Mouse (Mus musculus) megakaryocyte, embryonic 14.5 days (primary cell): Measurements from ENCODE around the gene Xpr1.

Experiments used
- FLI1 ChIP-seq: IDR thresholded peaks from 2 replicates; pipeline ENCODE4 v1.6.1; 2012; ENCODE audit warnings: low read length, inconsistent platforms, mixed read lengths
- GATA1 ChIP-seq: IDR thresholded peaks from 3 replicates; pipeline ENCODE4 v1.6.1; 2012; ENCODE audit warnings: mixed read lengths, low read length, inconsistent platforms, borderline replicate concordance

DNA sequence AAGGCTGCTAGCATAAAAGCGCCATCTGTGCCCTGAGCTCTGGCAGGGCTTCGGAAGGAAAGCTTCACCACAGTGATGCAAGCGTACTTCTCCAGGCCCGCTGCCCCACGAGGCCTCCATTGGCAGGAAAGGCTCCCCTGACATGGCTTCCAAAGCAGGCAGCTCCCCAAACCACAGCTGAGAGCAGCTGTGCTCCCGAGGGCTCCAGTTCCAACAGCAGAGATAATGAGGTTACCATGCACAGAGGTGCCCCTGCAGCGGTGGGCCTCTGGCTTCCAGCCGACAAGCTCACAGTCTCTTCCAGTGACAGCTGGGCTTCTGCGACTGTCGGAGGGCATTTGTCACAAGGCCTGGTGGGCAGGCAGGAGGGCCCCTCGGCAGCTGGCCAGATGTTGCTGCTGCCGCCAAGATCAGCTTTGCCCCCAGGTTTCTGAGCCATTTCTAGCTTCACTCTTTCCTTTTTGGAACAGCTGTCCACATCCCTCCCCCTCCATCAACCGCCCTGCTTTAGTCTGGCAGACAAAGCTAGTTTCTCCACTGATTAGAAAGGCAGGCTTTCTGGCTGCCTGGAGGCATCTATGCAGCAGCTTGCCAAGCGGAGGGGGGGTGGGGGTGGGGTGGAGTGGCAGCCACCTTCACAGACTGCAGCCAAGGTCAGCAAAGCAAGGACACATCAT, 183.1 kb downstream of the Xpr1 start:
- no peak for TF ChIP-seq GATA1
- no peak for TF ChIP-seq FLI1
